Mouse (Mus musculus): ENCODE data around the gene Hivep2.

GRCm38 (mm10) chr10:13962965-13963364 lies 2.9 kb upstream of the Hivep2 start:
- no peak for TF ChIP-seq HCFC1 (IDR thresholded peaks at IDR 0.05; ENCODE audit: borderline replicate concordance, insufficient read depth, low read length)
- TF ChIP-seq CHD2 (IDR thresholded peaks at IDR 0.05; ENCODE audit: low read depth, low read length) = no peak
- no peak for TF ChIP-seq ZNF384 (IDR thresholded peaks at IDR 0.05; ENCODE audit: low read depth, low read length)

Data from ES-E14 (cell line).